Mouse (Mus musculus) midbrain, embryonic 15.5 days (tissue): ENCODE measurements around the gene Adgrd1. TPM values are rescaled to one million over a fixed set of nuclear protein-coding genes. Genes with fewer than 3 reads are reported as not detected.

Experiments used
- ATAC-seq: fragments of 200-750 bp; cut with Nextera tagmentation; replicated peaks from 2 replicates; pipeline ENCODE4 v1.8.0; 2017; ENCODE audit warnings: moderate TSS enrichment
- H3K27ac ChIP-seq: fragments of 300-500 bp; sonication (generic); 2 replicates; pipeline ENCODE4 v1.5.1; 2015; ENCODE audit warnings: mild to moderate bottlenecking, inconsistent platforms
- H3K27me3 ChIP-seq: fragments of 300-500 bp; sonication (generic); replicated peaks from 2 replicates; pipeline ENCODE4 v1.6.1; 2015; ENCODE audit warnings: inconsistent platforms
- H3K36me3 ChIP-seq: fragments of 300-500 bp; sonication (generic); replicated peaks from 2 replicates; pipeline ENCODE4 v1.6.1; 2015; ENCODE audit warnings: inconsistent platforms
- H3K4me1 ChIP-seq: fragments of 300-500 bp; sonication (generic); 2 replicates; pipeline ENCODE4 v1.6.1; 2015; ENCODE audit warnings: inconsistent platforms
- H3K4me2 ChIP-seq: fragments of 300-500 bp; sonication (generic); 2 replicates; pipeline ENCODE4 v1.6.1; 2015; ENCODE audit warnings: inconsistent platforms, mild to moderate bottlenecking, moderate library complexity
- H3K4me3 ChIP-seq: fragments of 300-500 bp; sonication (generic); 2 replicates; pipeline ENCODE4 v1.5.1; 2015; ENCODE audit warnings: mild to moderate bottlenecking, inconsistent platforms
- H3K9ac ChIP-seq: fragments of 300-500 bp; sonication (generic); 2 replicates; pipeline ENCODE4 v1.6.1; 2015; ENCODE audit warnings: mild to moderate bottlenecking, inconsistent platforms
- H3K9me3 ChIP-seq: fragments of 300-500 bp; sonication (generic); 2 replicates; pipeline ENCODE4 v1.6.1; 2016; ENCODE audit warnings: inconsistent platforms
- WGBS: fragments of 180-500 bp; shearing (Covaris S2); methylation state at CpG from one replicate; pipeline ENCODE4 v1.1.7; 2015; ENCODE audit warnings: mixed read lengths; 5-methylcytosine and 5-hydroxymethylcytosine counted together
- polyA plus RNA-seq: library from polyadenylated mRNA; unstranded; fragments of >200 nt; fragmentation: Nextera tagmentation; extraction: Ambion mirVana; gene quantifications from 2 replicates; pipeline ENCODE4 v1.2.1, GENCODE M21; 2015

Gene Adgrd1
- polyA plus RNA-seq, 1 experiment from 2014 or later = 0.18 TPM

GRCm38 (mm10) chr5:129218222-129218505, 121.6 kb downstream of the Adgrd1 start:
- Histone ChIP-seq H3K36me3 (no peaks in the 10 kb centered on the region), H3K4me1 (peaks cover 33% of the 10 kb centered on the region), H3K27ac (peak overlapping the region; percentile 39; the same call in 1 of the 2 replicates), H3K9me3 (no peaks in the 10 kb centered on the region), H3K4me3 (no peak overlapping the region), H3K27me3 (no peaks in the 10 kb centered on the region), H3K9ac (no peak overlapping the region), H3K4me2 (peak overlapping the region; percentile 18; the same call in 1 of the 2 replicates)
- 6% methylated on average over 3 of the region's 3 CpGs for WGBS
- no peak for ATAC-seq

DNA sequence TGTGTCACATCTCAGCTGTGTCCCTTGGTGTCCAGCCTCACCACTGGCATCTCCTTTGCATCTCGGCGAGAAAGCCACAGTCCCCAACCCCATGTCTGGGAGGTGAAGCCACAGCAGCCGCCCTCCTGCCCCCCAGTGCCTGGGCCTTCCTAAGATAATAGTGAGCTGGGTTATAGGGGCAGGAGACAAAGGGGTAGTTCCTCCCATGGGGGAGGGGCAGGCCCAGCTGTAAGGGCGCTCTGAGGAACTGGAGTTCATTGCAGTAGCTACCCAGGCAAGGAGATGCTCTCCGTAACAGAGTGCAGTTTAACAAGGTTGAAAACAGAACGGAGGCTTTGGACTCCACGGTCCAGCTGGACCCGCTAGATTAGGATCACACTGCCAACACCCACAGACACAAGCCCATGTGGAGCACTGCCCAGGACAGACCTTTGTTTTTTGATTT, 122.0 kb downstream of the Adgrd1 start:
- Histone ChIP-seq H3K9me3 (no peaks in the 10 kb centered on the region), H3K4me2 (no peak overlapping the region), H3K4me1 (peaks cover 33% of the 10 kb centered on the region), H3K27me3 (no peaks in the 10 kb centered on the region), H3K36me3 (no peaks in the 10 kb centered on the region), H3K27ac (peak overlapping the region; percentile 39; the same call in 1 of the 2 replicates), H3K9ac (no peak overlapping the region), H3K4me3 (no peak overlapping the region)
- 6% methylated on average over 8 of the region's 8 CpGs for WGBS
- no peak for ATAC-seq

GRCm38 (mm10) chr5:129219178-129219760, 122.7 kb downstream of the Adgrd1 start:
- no peak overlapping the region for H3K4me3 ChIP-seq
- H3K4me1 ChIP-seq = peaks cover 28% of the 10 kb centered on the region
- no peak for ATAC-seq
- H3K4me2 ChIP-seq = no peak overlapping the region
- 83% methylated on average over 5 of the region's 5 CpGs for WGBS
- H3K27me3 ChIP-seq = no peaks in the 10 kb centered on the region
- no peak overlapping the region for H3K27ac ChIP-seq
- no peak overlapping the region for H3K9ac ChIP-seq
- no peaks in the 10 kb centered on the region for H3K9me3 ChIP-seq
- H3K36me3 ChIP-seq = no peaks in the 10 kb centered on the region

GRCm38 (mm10) chr5:129225810-129226450, 129.4 kb downstream of the Adgrd1 start:
- Histone ChIP-seq H3K36me3 (no peaks in the 10 kb centered on the region), H3K27me3 (no peaks in the 10 kb centered on the region), H3K4me3 (0 out of 2 replicates have a peak overlapping the region, but pooled peaks have one; percentile 6), H3K9ac (no peak overlapping the region), H3K9me3 (no peaks in the 10 kb centered on the region), H3K4me1 (0 out of 2 replicates have a peak, but pooled peaks cover 7% of the 10 kb centered on the region), H3K27ac (no peak overlapping the region), H3K4me2 (peak overlapping the region; percentile 30)
- 63% methylated on average over 33 of the region's 33 CpGs for WGBS
- no peak; the same call in 1 of the 2 replicates for ATAC-seq

- H3K9ac ChIP-seq = no peak overlapping the region
- 0 out of 2 replicates have a peak, but pooled peaks cover 7% of the 10 kb centered on the region for H3K4me1 ChIP-seq
- H3K4me2 ChIP-seq = no peak overlapping the region
- H3K4me3 ChIP-seq = no peak overlapping the region
- H3K27me3 ChIP-seq = no peaks in the 10 kb centered on the region
- no peaks in the 10 kb centered on the region for H3K9me3 ChIP-seq
- no peaks in the 10 kb centered on the region for H3K36me3 ChIP-seq
- no peak for ATAC-seq
- WGBS = 93% methylated on average over 2 of the region's 2 CpGs
- H3K27ac ChIP-seq = no peak overlapping the region
These were observed 131.6 kb downstream of the Adgrd1 start for GRCm38 (mm10) chr5:129228171-129228570.

DNA sequence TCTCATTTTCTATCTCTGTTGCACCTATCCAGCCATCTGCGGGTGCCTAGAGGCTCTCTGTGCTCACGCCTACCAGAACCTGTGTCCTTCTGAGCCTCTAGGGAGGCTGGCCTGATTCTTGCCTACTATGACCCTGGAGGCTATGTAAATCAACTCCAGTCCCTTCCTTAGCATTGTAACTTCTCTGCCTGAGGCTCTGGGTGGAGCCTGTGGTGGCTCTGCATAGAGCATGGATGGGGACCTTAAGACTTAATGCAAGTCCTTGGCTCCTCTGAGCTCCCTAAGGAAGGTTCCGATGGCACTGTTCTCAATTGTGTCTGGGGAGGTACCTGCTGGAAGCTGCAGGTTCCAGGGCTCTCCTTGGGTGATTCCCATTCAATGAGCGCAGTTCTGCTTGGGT, 136.8 kb downstream of the Adgrd1 start:
- H3K36me3 ChIP-seq = no peaks in the 10 kb centered on the region
- H3K4me1 ChIP-seq = no peaks in the 10 kb centered on the region
- ATAC-seq = no peak
- H3K27me3 ChIP-seq = no peaks in the 10 kb centered on the region
- H3K4me3 ChIP-seq = no peak overlapping the region
- no peak overlapping the region for H3K27ac ChIP-seq
- H3K9ac ChIP-seq = no peak overlapping the region
- H3K4me2 ChIP-seq = no peak overlapping the region
- WGBS = 95% methylated on average over 4 of the region's 4 CpGs
- no peaks in the 10 kb centered on the region for H3K9me3 ChIP-seq

GRCm38 (mm10) chr5:129233881-129234432, 137.4 kb downstream of the Adgrd1 start:
- no peak overlapping the region for H3K4me3 ChIP-seq

DNA sequence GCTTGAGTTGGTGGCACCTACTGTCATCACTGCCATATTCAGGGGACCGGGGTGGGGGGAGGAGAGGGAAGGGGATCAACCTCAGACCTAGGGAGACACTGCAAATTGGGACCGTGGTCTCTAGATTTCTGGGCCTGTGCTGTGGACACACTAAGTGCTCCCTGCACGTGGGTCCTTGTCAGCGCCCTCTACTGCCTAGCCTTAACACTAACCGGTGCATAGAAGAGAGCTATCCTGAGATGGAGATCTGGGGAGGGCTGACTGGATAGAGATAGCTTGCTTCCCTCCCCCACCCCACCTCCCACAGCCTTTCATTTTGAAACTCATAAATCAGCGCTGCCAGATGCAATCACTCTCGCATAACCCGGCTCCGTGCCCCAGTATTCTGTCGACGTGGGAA, 139.8 kb downstream of the Adgrd1 start:
- H3K4me3 ChIP-seq = no peak overlapping the region
- H3K4me1 ChIP-seq = no peaks in the 10 kb centered on the region
- no peaks in the 10 kb centered on the region for H3K27me3 ChIP-seq
- H3K9ac ChIP-seq = no peak overlapping the region
- H3K36me3 ChIP-seq = no peaks in the 10 kb centered on the region
- no peak overlapping the region for H3K4me2 ChIP-seq
- ATAC-seq = no peak
- H3K27ac ChIP-seq = no peak overlapping the region
- no peaks in the 10 kb centered on the region for H3K9me3 ChIP-seq
- WGBS = 80% methylated on average over 11 of the region's 11 CpGs

More at GRCm38 (mm10) chr5:129233881-129234432, 137.4 kb downstream of the Adgrd1 start:
- H3K27ac ChIP-seq = no peak overlapping the region
- H3K4me2 ChIP-seq = no peak overlapping the region
- no peaks in the 10 kb centered on the region for H3K27me3 ChIP-seq
- no peaks in the 10 kb centered on the region for H3K4me1 ChIP-seq
- no peak for ATAC-seq
- H3K9ac ChIP-seq = no peak overlapping the region
- H3K36me3 ChIP-seq = no peaks in the 10 kb centered on the region
- H3K9me3 ChIP-seq = no peaks in the 10 kb centered on the region
- WGBS = 82% methylated on average over 7 of the region's 7 CpGs

DNA sequence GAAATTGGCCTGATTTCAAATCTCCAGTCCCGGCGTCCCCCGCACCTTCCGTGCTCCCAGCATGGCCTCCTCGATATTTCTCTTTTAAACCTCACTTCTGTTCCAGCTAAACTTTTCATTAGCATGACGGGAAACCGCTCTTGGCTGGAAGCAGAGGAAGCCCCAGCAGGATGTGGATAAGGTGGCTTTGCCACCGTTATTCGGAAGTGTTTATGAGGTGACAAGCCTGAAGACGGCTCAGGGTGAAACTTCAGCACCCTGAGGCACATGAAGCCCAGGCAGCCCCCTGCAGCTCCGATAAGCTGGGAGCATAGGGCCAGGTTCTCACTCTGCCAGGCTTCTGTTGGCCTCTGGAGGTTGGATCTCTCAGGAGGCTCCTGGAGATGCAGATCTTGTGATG, 145.3 kb downstream of the Adgrd1 start:
- WGBS = 88% methylated on average over 11 of the region's 11 CpGs
- Histone ChIP-seq H3K9me3 (no peaks in the 10 kb centered on the region), H3K4me3 (no peak overlapping the region), H3K27me3 (no peaks in the 10 kb centered on the region), H3K9ac (no peak overlapping the region), H3K27ac (no peak overlapping the region), H3K4me1 (peaks cover 13% of the 10 kb centered on the region; the same call in 1 of the 2 replicates), H3K4me2 (no peak overlapping the region), H3K36me3 (no peaks in the 10 kb centered on the region)
- no peak for ATAC-seq

DNA sequence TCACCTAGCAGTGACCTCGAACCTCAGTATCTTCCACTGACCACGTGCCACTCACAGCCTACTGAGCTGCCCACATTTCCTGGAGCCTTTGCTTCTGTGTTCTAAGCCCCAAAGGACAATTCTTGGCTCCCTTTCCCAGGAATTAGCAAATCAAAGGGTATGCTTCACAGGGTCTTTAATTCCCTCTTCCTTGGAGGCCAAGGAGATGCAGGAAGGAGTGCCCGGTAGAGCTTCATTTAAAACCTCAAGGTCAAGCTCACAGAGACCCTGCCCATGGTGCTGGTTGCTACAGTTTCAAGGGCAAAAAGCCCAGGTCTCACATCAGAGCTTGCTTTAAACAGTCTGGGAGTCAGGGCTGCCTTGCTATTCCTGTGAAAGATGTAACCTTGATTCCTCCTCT, 145.7 kb downstream of the Adgrd1 start:
- H3K36me3 ChIP-seq = no peaks in the 10 kb centered on the region
- no peaks in the 10 kb centered on the region for H3K9me3 ChIP-seq
- H3K27me3 ChIP-seq = no peaks in the 10 kb centered on the region
- no peak overlapping the region for H3K4me3 ChIP-seq
- H3K9ac ChIP-seq = no peak overlapping the region
- peaks cover 13% of the 10 kb centered on the region; the same call in 1 of the 2 replicates for H3K4me1 ChIP-seq
- no peak overlapping the region for H3K4me2 ChIP-seq
- WGBS = 43% methylated on average over 3 of the region's 3 CpGs
- H3K27ac ChIP-seq = no peak overlapping the region
- no peak for ATAC-seq

DNA sequence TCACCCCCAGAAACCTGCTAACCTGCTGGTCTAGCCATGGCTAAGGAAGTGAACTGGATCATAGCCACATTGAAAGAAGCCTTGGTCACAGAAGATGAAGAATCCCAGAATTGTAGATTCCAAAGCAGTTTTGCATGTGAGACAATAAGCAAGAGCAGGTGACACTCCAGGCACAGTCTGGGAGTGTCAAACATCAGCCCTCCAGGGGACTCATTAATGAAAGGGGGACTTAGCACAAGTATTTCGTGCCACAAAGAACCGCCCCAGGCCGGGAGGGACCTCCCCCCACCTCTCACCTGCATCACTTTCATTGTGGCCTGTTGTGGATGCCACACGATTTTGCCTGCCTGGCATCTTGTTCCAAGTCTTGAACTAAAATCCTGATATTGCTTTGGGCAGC, 146.6 kb downstream of the Adgrd1 start:
- WGBS = 66% methylated on average over 4 of the region's 4 CpGs
- Histone ChIP-seq H3K9me3 (no peaks in the 10 kb centered on the region), H3K36me3 (no peaks in the 10 kb centered on the region), H3K9ac (no peak overlapping the region), H3K27me3 (no peaks in the 10 kb centered on the region), H3K4me3 (no peak overlapping the region), H3K27ac (no peak overlapping the region), H3K4me1 (peaks cover 13% of the 10 kb centered on the region; the same call in 1 of the 2 replicates), H3K4me2 (no peak overlapping the region)
- ATAC-seq = no peak

- Histone ChIP-seq H3K4me3 (no peak overlapping the region), H3K36me3 (no peaks in the 10 kb centered on the region), H3K9me3 (no peaks in the 10 kb centered on the region), H3K9ac (no peak overlapping the region), H3K27ac (no peak overlapping the region), H3K27me3 (no peaks in the 10 kb centered on the region), H3K4me1 (peaks cover 13% of the 10 kb centered on the region; the same call in 1 of the 2 replicates), H3K4me2 (no peak overlapping the region)
- 56% methylated on average over 5 of the region's 5 CpGs for WGBS
- no peak for ATAC-seq
These were observed 147.8 kb downstream of the Adgrd1 start for GRCm38 (mm10) chr5:129244392-129244791.
